22 mouse cellular contexts compared by ENCODE assay signal in the genomic region with DNA sequence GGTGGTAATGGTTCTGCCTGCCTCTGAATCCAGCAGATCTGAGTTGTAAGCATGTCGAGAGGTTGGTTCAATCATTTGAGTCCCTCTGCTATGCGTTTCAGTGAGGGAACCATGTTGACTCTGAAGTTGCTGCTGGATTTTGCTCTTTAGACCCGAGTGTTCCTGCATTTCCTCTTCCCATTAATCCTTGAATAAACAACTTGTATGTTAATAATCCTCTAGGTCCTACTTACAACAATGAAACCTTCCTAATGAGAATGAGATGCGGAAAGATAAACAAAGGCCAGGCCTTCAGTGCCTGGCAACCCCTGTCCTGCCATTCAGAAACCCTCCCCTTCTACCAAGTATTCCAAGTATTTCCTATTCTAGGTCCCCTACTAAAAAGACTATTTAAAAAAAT. TPM values are rescaled to one million over a fixed set of nuclear protein-coding genes. Genes with fewer than 3 reads are reported as not detected.
A peak's percentile ranks its signal among the peaks of the same experiment; 100 is the strongest.
DNase-seq lines count a peak whose midpoint lies in the region; ATAC-seq and TF ChIP-seq lines count a peak whose summit lies in the region.
"Had no signal": no experiment of that assay in that cellular context is flagged by ENCODE, and none has a peak within 500 bp of the region (broad histone marks: within the 10 kb centered on the region; RNA-seq: fewer than 3 reads in every experiment).

No protein-coding gene starts in this region.

- peak; percentile 44 to 54 for DNase-seq in kidney, adult 8-10 months
- no peak for DNase-seq in kidney, postnatal 10 days
- DNase-seq in lung, postnatal 0 days (ENCODE audit: low spot score) = peak; percentile 57
- no peak for DNase-seq in lung, postnatal 4 days
- peak; percentile 61 for DNase-seq in yolk sac, embryonic 10.5 days (ENCODE audit: low spot score)
- no peak for DNase-seq in cerebellum, postnatal 10 days
- DNase-seq: adrenal gland, postnatal 10 days; B cell, adult 2 months; cerebellum, adult 9-11 months; embryo, embryonic 11 days; heart, postnatal 14 days; lung, adult 2 months; right cerebral cortex, postnatal 4 days; thymus, postnatal 14 days had no signal

- no peak for TF ChIP-seq CTCF in lung, postnatal 0 days (IDR thresholded peaks at IDR 0.05)

- 19% methylated on average over 4 of the region's 4 CpGs for WGBS in lung, postnatal 0 days
- WGBS in kidney, embryonic 15.5 days = 44% methylated on average over 4 of the region's 4 CpGs

- H3K4me3 ChIP-seq in lung, postnatal 0 days (ENCODE audit: low read depth, low read length) = no peak overlapping the region
- no peak overlapping the region for H3K4me3 ChIP-seq in kidney, embryonic 15.5 days (replicated peaks)
- H3K4me3 ChIP-seq: hindbrain, embryonic 12.5 days; limb, embryonic 12.5 days; midbrain, embryonic 12.5 days; neural tube, embryonic 12.5 days had no signal

- ATAC-seq in lung, postnatal 0 days = peak; percentile 38; the same call in 1 of the 2 replicates
- ATAC-seq in kidney, embryonic 15.5 days (replicated peaks; ENCODE audit: low FRiP score) = no peak
- ATAC-seq in inflammation-experienced regulatory T-cells, adult 6 months = no peak
- ATAC-seq: forebrain, embryonic 16.5 days had no signal

- H3K9ac ChIP-seq in lung, postnatal 0 days (replicated peaks; ENCODE audit: low read depth) = no peak overlapping the region
- no peak overlapping the region for H3K9ac ChIP-seq in kidney, embryonic 15.5 days
- H3K9ac ChIP-seq: hindbrain, embryonic 12.5 days; limb, embryonic 12.5 days; midbrain, embryonic 12.5 days; neural tube, embryonic 12.5 days had no signal

- H3K4me1 ChIP-seq in lung, postnatal 0 days (ENCODE audit: insufficient read depth, low read depth, low read length) = no peaks in the 10 kb centered on the region; the same call in 1 of the 2 replicates
- H3K4me1 ChIP-seq in kidney, embryonic 15.5 days = 0 out of 2 replicates have a peak, but pooled peaks cover 8% of the 10 kb centered on the region
- H3K4me1 ChIP-seq: hindbrain, embryonic 12.5 days; limb, embryonic 12.5 days; midbrain, embryonic 12.5 days; neural tube, embryonic 12.5 days had no signal

- no peaks in the 10 kb centered on the region for H3K36me3 ChIP-seq in lung, postnatal 0 days (ENCODE audit: insufficient read depth, low read length)
- no peaks in the 10 kb centered on the region for H3K36me3 ChIP-seq in kidney, embryonic 15.5 days
- H3K36me3 ChIP-seq: hindbrain, embryonic 12.5 days; limb, embryonic 12.5 days; midbrain, embryonic 12.5 days; neural tube, embryonic 12.5 days had no signal

- no peaks in the 10 kb centered on the region for H3K9me3 ChIP-seq in lung, postnatal 0 days (ENCODE audit: low read length)
- H3K9me3 ChIP-seq in kidney, embryonic 15.5 days (replicated peaks) = no peaks in the 10 kb centered on the region
- H3K9me3 ChIP-seq: hindbrain, embryonic 12.5 days; limb, embryonic 12.5 days; midbrain, embryonic 12.5 days; neural tube, embryonic 12.5 days had no signal

- H3K27ac ChIP-seq in lung, postnatal 0 days (ENCODE audit: low read length) = no peak overlapping the region
- H3K27ac ChIP-seq in kidney, embryonic 15.5 days = peak overlapping the region; percentile 54
- H3K27ac ChIP-seq: hindbrain, embryonic 12.5 days; limb, embryonic 12.5 days; midbrain, embryonic 12.5 days; neural tube, embryonic 12.5 days had no signal

- TF ChIP-seq EP300 in lung, postnatal 0 days (IDR thresholded peaks at IDR 0.05) = peak; percentile 44

- H3K4me2 ChIP-seq in lung, postnatal 0 days (replicated peaks; ENCODE audit: low read depth, low read length) = no peak overlapping the region
- H3K4me2 ChIP-seq in kidney, embryonic 15.5 days = no peak overlapping the region
- H3K4me2 ChIP-seq: heart, embryonic 11.5 days; hindbrain, embryonic 12.5 days; limb, embryonic 12.5 days; midbrain, embryonic 12.5 days; neural tube, embryonic 12.5 days had no signal

- H3K27me3 ChIP-seq in lung, postnatal 0 days (replicated peaks; ENCODE audit: insufficient read depth, low read length) = no peaks in the 10 kb centered on the region
- H3K27me3 ChIP-seq in kidney, embryonic 15.5 days = no peaks in the 10 kb centered on the region
- H3K27me3 ChIP-seq: hindbrain, embryonic 12.5 days; limb, embryonic 12.5 days; midbrain, embryonic 12.5 days; neural tube, embryonic 12.5 days had no signal

RNA-seq across cellular contexts. Expression of gene Plpp6, which starts 47.3 kb away (rescaled TPM):
- 9.8 and 9.9 TPM in 2 replicates for polyA plus RNA-seq in lung, postnatal 0 days (2015; fragmentation: Nextera tagmentation; extraction: Ambion mirVana)
- 9.0 and 9.9 TPM in 2 replicates for polyA plus RNA-seq in kidney, embryonic 15.5 days (2015; fragmentation: Nextera tagmentation; extraction: Ambion mirVana)
- 1 to 10 TPM; 1.1 to 1.3 (median 1.1) TPM for polyA plus RNA-seq in inflammation-experienced regulatory T-cells, adult 6 months (2017; shearing (Covaris generic))

RNA-seq across cellular contexts. Expression of gene 4430402I18Rik, which starts 51.1 kb away (rescaled TPM):
- polyA plus RNA-seq in lung, postnatal 0 days (2015; fragmentation: Nextera tagmentation; extraction: Ambion mirVana) = 5.9 and 6.7 TPM in 2 replicates
- polyA plus RNA-seq in kidney, embryonic 15.5 days (2015; fragmentation: Nextera tagmentation; extraction: Ambion mirVana) = 4.9 and 5.1 TPM in 2 replicates
- not detected for polyA plus RNA-seq in inflammation-experienced regulatory T-cells, adult 6 months (2017; shearing (Covaris generic))

Comparison
In these comparisons a context has a peak if more than half of its experiments do, and no peak if none do; other contexts are left out.
1. DNase-seq: peak in kidney, adult 8-10 months (2 of 2), lung, postnatal 0 days (single experiment) and yolk sac, embryonic 10.5 days (single experiment); none in kidney, postnatal 10 days (single experiment), lung, postnatal 4 days (0 of 2) and cerebellum, postnatal 10 days (0 of 2).